Mouse (Mus musculus): ENCODE results near the gene Pnkp.

Pnkp gene

DNA sequence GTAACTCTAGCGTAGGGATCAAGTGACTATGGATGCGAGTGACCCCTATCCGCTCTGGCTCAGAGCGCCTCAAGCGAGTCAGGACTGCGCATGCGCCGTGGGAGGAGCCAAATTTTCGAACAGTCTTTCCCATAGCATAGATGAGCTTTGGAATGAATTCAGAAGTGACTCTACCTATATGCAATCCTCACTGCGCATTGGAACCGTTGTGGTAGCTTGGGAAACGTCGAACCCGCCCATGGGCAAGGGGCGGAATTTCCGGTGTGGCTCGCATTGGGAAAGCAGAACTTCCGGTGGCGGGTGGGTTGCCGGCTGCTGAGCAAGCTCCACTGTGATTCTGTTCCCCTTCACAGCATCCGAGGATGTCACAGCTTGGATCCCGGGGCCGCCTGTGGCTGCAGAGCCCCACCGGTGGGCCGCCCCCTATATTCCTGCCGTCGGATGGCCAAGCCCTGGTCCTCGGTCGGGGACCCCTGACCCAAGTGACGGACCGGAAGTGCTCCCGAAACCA lies at the start of gene Pnkp:
Gene Pnkp (plus strand): TSS at position 98 of the 511 bp plus-strand sequence.
- peak; percentile 83 to 89 for DNase-seq (ENCODE audit: low spot score in 2 of 2)

DNA sequence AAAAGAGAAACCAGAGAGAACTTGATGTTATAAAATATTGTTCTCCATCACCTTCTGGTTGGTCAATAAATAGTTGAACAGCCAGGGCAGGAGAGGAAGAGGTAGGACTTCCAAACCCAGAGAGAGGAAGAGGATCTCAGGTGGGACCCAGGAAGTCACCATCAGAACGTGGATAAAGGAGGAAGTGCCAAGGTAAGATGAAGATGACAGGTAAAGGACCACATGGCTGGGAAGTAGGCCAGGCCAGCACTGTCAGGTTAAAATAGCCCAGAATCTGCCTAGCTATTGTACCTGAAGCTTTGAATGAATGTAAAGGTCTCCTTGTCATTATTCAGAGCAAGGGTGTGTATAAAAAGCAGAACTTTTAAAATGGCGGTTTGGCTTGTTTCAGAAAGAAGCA lies 48.0 kb upstream of the Pnkp start:
- DNase-seq (ENCODE audit: low spot score in 2 of 2): no peak

DNA sequence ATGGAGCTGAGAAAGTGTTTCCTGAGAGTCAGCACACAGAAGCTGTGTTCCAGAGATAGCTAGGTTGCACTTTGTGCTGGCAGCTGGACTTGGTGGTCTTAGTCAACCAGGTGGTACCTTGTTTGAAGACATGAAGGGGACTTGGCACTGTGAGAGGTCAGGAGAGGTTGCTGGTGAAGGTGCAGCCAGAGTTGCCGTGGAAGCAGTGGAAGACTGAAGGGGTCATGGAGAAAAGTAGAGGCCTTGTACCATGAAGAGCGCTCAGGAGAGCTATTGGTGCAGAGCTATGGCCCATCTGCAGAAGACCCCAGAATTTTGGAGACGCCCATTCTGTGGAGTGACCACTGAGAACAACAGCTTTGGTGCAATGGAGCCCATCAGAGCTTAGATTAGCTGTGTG lies 47.5 kb upstream of the Pnkp start:
- DNase-seq (ENCODE audit: low spot score in 2 of 2): no peak

DNA sequence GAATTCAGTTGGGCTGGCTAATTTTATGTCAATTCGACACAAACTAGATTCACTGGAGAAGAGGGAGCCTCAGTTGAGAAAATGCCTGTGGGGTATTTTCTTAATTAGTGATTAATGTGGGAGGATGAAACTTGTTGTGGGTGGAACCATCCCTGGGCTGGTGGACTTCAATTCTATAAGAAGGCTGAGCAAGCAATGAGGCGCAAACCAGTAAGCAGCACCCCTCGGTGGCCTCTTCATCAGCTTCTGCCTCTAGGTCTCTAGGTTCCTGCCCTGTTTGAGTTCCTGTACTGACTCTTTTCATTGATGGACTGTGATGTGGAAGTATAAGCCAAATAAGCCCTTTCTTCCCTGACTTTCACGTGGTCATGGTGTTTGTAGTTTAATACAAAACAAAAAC lies 46.6 kb upstream of the Pnkp start:
- no peak for DNase-seq (ENCODE audit: low spot score in 2 of 2)

GRCm38 (mm10) chr7:44810819-44811557 lies 46.0 kb upstream of the Pnkp start:
- DNase-seq (ENCODE audit: low spot score in 2 of 2): no peak

DNA sequence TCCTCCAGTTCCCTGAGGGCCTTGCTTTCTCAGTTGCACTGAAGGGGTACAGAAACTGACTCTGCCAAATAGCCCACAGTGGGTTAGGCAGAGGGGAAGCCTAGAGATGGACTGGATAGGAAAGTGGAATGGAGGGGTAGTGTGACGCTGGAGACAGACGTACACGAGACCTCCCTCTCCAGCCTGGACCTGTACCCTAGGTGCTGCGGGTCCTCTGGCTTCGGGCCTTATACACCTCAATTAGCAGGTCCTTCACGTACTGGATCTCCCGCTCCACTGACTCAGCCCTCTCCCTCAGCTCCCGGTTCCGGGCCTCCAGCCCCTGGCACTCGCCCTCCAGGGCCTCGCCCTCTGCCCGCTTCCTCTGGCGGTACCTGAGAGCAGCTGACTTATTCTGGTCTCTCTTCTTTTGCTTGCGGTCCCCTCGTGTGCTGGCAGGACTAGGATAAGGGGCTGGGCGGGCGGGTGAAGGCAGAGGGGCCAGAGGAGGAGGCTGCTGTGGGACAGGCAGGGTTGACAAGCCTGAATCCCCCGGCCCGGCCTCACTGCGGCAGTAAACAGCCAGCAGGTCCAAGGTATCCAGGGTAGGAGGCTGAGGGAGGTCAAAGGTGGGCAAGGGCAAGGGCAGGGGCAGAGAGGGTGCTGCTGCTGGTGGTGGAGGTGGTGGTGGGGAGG lies 44.2 kb upstream of the Pnkp start:
- no peak for DNase-seq (ENCODE audit: low spot score in 2 of 2)

DNA sequence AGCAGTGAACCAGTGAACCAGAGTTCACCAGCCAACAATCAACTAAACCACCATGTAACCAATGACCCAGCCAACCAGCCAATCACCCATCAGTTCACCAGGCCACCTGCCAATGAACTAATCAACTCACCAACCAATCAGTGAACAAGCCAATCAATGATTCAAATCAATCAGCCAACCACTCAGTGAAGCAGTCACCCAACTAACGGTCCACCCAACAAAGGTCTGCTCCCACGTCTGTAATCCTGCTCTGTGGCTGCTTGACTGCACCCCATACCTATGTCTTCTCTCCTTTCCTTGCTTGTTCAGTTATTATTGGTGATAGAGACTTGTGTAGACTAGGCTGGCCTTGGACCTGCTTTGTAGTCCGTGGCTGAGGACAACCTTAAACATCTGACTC lies 43.0 kb upstream of the Pnkp start:
- DNase-seq (ENCODE audit: low spot score in 2 of 2): no peak

DNA sequence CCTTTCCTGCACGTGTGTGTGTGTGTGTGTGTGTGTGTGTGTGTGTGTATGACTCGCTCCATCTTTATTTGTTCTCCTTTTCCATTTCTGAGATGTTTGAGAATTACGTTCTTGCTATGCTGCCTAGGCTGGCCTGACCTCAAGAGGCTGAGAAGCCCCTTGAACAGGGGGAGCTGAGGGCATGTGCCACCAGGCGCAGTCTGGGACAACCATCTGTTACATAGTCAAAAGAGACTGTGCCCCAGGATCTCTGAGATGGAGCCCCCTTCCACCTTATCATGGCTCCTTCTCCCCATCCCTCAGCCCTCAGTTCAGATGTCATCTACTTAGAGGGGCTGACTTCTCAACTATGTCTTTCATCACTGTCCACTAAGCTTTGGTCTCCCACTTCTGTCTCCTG lies 42.5 kb upstream of the Pnkp start:
- no peak for DNase-seq (ENCODE audit: low spot score in 2 of 2)

DNA sequence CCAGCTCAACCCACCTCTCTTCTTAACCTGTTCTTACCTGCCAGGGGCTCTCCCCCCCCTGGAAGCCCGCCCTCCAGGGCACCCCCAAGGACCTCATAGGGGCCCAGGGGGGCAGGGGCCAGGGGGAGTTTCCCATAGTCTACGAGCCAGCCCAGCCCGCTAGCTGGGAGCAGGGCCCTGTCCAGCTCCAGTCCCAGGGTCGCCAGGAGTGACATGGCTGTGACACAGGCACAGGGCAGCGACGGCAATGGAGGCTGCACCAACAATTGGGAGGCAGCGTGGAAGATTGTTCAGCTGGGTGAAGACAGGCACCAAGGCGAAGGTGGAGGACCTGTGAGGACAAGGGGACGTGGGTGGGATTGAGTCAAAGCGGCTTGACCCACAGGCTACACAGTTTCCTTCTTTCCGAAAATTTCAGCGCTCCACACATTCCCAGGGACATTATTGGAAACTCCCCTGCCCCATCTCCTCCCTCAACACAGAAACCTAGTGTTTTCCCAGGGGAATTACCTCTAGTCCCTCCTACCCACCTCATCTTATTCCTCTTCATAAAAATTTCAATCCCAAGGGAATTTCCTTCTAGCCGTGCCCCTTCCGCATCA lies 41.9 kb upstream of the Pnkp start:
- peak in 1 of 2 experiments; percentile 13 for DNase-seq (ENCODE audit: low spot score in 2 of 2)

- peak; percentile 99 for DNase-seq (ENCODE audit: low spot score in 2 of 2)
Measured at GRCm38 (mm10) chr7:44815721-44816469, 41.0 kb upstream of the Pnkp start, which contains the start of the genes Nup62 and Il4i1. Gene Nup62 (plus strand): TSS chr7:44816088. Gene Il4i1 (plus strand): TSS chr7:44816387.

GRCm38 (mm10) chr7:44816470-44817021 lies 40.4 kb upstream of the Pnkp start, which contains the start of gene Atf5:
Gene Atf5 (minus strand): TSS chr7:44816658.
- peak in 1 of 2 experiments; percentile 64 for DNase-seq (ENCODE audit: low spot score in 2 of 2)

DNA sequence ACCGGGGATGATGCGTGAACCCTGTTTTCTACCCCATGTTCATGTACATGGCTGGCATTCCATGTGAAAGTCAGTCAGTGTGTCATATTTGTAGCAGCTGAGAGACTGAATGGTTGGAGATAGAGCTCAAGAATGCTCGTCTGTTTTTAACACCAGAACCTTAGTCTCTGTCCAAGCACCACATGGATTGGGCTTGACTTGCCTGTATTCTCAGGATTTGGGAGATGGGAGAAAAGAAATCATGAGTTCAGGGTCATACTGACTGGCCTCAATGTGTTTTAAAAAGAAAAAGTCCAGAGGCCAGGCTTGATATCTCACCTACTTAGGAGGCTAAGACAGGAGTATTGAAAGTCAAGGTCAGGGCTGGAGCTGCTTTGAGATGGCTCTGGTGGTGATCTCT lies 39.5 kb upstream of the Pnkp start:
- peak in 1 of 2 experiments; percentile 4 for DNase-seq (ENCODE audit: low spot score in 2 of 2)

- no peak for DNase-seq (ENCODE audit: low spot score in 2 of 2)
Measured at GRCm38 (mm10) chr7:44818164-44818563, 38.8 kb upstream of the Pnkp start.

DNA sequence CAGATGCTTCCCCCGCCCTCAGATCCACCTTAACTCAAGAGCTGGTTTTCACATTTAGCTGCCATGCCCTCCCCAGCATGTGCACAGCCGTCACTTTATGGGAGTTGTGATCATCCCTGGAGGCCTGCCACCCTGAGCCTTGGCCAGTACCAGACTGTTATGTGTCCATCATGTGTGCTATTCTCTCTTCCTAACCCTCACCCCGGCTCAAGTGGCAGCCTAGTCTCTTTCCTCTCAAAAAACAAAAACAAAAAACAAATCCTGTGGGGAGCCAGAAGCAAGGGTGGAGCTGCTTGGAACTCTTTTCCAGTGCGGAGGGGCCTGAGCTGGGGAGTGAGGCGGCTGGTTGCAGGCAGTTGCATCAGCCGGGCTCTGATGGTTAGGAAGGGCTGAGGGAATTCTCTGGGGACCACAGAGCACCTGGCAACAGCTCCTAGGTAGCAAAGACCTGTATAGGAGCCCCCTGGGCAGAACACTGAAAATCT lies 38.1 kb upstream of the Pnkp start:
- peak in 1 of 2 experiments; percentile 60 for DNase-seq (ENCODE audit: low spot score in 2 of 2)

GRCm38 (mm10) chr7:44819391-44819790 lies 37.5 kb upstream of the Pnkp start:
- no peak for DNase-seq (ENCODE audit: low spot score in 2 of 2)

- no peak for DNase-seq (ENCODE audit: low spot score in 2 of 2)
Measured at GRCm38 (mm10) chr7:44819863-44820262, 37.1 kb upstream of the Pnkp start.

- no peak for DNase-seq (ENCODE audit: low spot score in 2 of 2)
Measured at GRCm38 (mm10) chr7:44820525-44820924, 36.4 kb upstream of the Pnkp start.

- no peak for DNase-seq (ENCODE audit: low spot score in 2 of 2)
Measured at GRCm38 (mm10) chr7:44821666-44822448, 35.1 kb upstream of the Pnkp start.

DNA sequence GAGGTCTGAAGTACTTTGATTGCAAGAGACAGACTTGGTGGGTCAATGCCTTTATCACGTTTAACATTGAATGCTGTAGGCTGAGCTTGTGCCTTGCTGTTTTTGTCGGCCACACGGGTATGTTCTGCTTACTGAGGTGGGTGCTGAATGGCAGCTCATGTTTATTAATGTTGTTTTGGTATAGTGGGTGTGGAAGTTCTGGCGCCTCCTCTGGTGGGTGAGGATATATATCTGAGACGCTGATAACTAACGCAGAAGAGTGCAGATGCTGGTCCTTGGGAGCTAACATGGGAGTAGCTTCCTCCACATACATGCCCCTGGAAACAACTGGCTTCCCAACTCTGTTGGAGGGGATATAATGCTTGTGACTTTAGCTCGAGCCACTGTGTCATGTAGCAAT lies 33.5 kb upstream of the Pnkp start:
- DNase-seq (ENCODE audit: low spot score in 2 of 2): no peak

- DNase-seq (ENCODE audit: low spot score in 2 of 2): peak; percentile 57 to 72
Measured at GRCm38 (mm10) chr7:44824872-44825271, 32.1 kb upstream of the Pnkp start.

Measured in heart, adult 9 months (tissue).